9 mouse cellular contexts compared by ENCODE assay signal in the genomic region with DNA sequence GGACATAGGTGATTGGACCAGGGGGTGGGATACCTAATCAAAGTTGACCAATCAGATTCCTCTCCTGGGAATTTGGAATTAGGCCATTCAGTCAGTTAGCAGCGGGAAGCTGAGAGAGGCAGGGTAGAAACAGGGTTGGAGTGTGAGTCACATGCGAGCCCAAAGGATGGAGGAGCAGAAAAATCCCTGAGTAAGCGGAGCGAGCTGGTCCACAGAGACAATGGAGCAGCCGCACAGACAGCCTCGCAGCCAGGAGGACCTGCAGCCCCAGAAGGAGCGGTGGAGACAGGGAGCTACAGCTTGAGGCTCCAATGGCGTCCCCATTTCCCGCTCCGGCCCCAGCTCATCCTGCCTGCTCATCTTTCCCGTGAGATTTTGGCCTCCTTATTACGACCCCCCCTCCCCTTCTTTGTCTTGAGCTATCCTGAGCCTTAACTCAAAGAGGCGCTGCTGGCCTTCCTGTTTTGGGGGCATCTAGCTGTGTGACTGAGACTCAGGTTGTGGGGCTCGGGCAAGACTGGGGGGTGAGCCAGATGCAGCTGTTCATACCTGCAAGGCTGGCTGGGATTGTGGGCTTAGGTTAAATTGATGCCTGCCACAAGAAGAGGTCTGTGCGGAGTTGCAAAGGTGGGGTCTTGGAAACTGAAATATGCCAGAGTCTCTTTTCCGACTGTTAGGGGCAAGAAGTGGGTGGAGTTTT. TPM values are rescaled to one million over a fixed set of nuclear protein-coding genes. Genes with fewer than 3 reads are reported as not detected.
DNase-seq lines count a peak whose midpoint lies in the region; ATAC-seq and TF ChIP-seq lines count a peak whose summit lies in the region.
"Had no signal": no experiment of that assay in that cellular context is flagged by ENCODE, and none has a peak within 500 bp of the region (broad histone marks: within the 10 kb centered on the region; RNA-seq: fewer than 3 reads in every experiment).

No protein-coding gene starts in this region.

- H3K4me1 ChIP-seq in forebrain, embryonic 12.5 days = peaks cover 36% of the 10 kb centered on the region
- H3K4me1 ChIP-seq in small intestine, adult 2 months (ENCODE audit: control insufficient read depth, insufficient read depth, insufficient read length, low read length) = peaks cover 4% of the 10 kb centered on the region; the same call in 1 of the 2 replicates

- H3K36me3 ChIP-seq in forebrain, embryonic 12.5 days (replicated peaks) = no peaks in the 10 kb centered on the region; the same call in 1 of the 2 replicates
- H3K36me3 ChIP-seq in small intestine, adult 2 months (ENCODE audit: control insufficient read depth, insufficient read depth, low read length) = peaks cover 16% of the 10 kb centered on the region; the same call in 1 of the 2 replicates

- 7% methylated on average over 16 of the region's 16 CpGs for WGBS in forebrain, embryonic 12.5 days
- WGBS in small intestine, adult 2 months = 76% methylated on average over 16 of the region's 16 CpGs

- no peak overlapping the region for H3K27ac ChIP-seq in forebrain, embryonic 12.5 days
- H3K27ac ChIP-seq in small intestine, adult 2 months (ENCODE audit: insufficient read depth, low read depth, low read length) = peak overlapping the region; percentile 1; the same call in 1 of the 2 replicates
- H3K27ac ChIP-seq: liver, embryonic 15.5 days had no signal

- peak overlapping the region; percentile 46 for H3K9ac ChIP-seq in forebrain, embryonic 12.5 days
- H3K9ac ChIP-seq: liver, embryonic 15.5 days had no signal

- intact Hi-C loops in left cerebral cortex, postnatal 4 days (cut with DNase I) = no loop called here
- intact Hi-C loops in left cerebral cortex, postnatal 36 days (cut with DNase I) = no loop called here

- H3K4me2 ChIP-seq in forebrain, embryonic 12.5 days = peak overlapping the region; percentile 47
- H3K4me2 ChIP-seq: liver, embryonic 15.5 days had no signal

- H3K4me3 ChIP-seq in forebrain, embryonic 12.5 days (replicated peaks) = peak overlapping the region; percentile 10
- peak overlapping the region; percentile 6; the same call in 1 of the 2 replicates for H3K4me3 ChIP-seq in small intestine, adult 2 months (ENCODE audit: low read depth, low read length)
- H3K4me3 ChIP-seq: liver, embryonic 15.5 days had no signal

- peaks cover 7% of the 10 kb centered on the region for H3K27me3 ChIP-seq in forebrain, embryonic 12.5 days
- H3K27me3 ChIP-seq in small intestine, adult 2 months (ENCODE audit: control insufficient read depth, insufficient read depth, low read length) = no peaks in the 10 kb centered on the region
- H3K27me3 ChIP-seq: liver, embryonic 15.5 days had no signal

- no peak for TF ChIP-seq CTCF in small intestine, adult 2 months (IDR thresholded peaks at IDR 0.05; ENCODE audit: extremely low read depth, insufficient read length, insufficient replicate concordance, low read depth, low read length)

- peak; percentile 39; the same call in 1 of the 2 replicates for ATAC-seq in forebrain, embryonic 12.5 days (ENCODE audit: low FRiP score)

- no peaks in the 10 kb centered on the region for H3K9me3 ChIP-seq in forebrain, embryonic 12.5 days
- H3K9me3 ChIP-seq: liver, embryonic 15.5 days had no signal

- no peak for TF ChIP-seq POLR2A in small intestine, adult 2 months (IDR thresholded peaks at IDR 0.05; ENCODE audit: low read depth, low read length)

- DNase-seq in left cerebral cortex, adult 11 months (ENCODE audit: low spot score) = peak; percentile 34
- DNase-seq in left cerebral cortex, postnatal 4 days = no peak
- DNase-seq in cerebellum, adult 8-10 months = peak; percentile 68
- peak; percentile 50 to 57 for DNase-seq in left cerebral cortex, postnatal 36 days (ENCODE audit: low spot score in 2 of 2)
- no peak for DNase-seq in urinary bladder, adult 2 months (ENCODE audit: low spot score)
- no peak for DNase-seq in spleen, adult 12 weeks (ENCODE audit: low spot score)

RNA-seq across cellular contexts. Expression of gene Arrb1, which starts 44.4 kb away (rescaled TPM):
- total RNA-seq in left cerebral cortex, postnatal 4 days (2021) = 100 to 1,000 TPM; 147 to 150 TPM
- 10.8 and 12.2 TPM in 2 replicates for polyA plus RNA-seq in forebrain, embryonic 12.5 days (2016; fragmentation: Nextera tagmentation; extraction: Ambion mirVana)
- total RNA-seq in left cerebral cortex, postnatal 36 days (2021) = 100 to 1,000 TPM; 189 to 196 TPM
- polyA plus RNA-seq in small intestine, adult 2 months (2012; rRNA removed) = 34.3 and 66.7 TPM in 2 replicates
- polyA plus RNA-seq in urinary bladder, adult 2 months (2012; rRNA removed) = 45.4 and 60.4 TPM in 2 replicates

RNA-seq across cellular contexts. Expression of gene Tpbgl, which starts 47.3 kb away (rescaled TPM):
- total RNA-seq in left cerebral cortex, postnatal 4 days (2021) = 1 to 10 TPM; 1.8 to 2.6 TPM
- polyA plus RNA-seq in forebrain, embryonic 12.5 days (2016; fragmentation: Nextera tagmentation; extraction: Ambion mirVana) = 0.38 and 0.53 TPM in 2 replicates
- total RNA-seq in left cerebral cortex, postnatal 36 days (2021) = 1 to 10 TPM; 3.2 to 4.2 TPM
- polyA plus RNA-seq in small intestine, adult 2 months (2012; rRNA removed) = 2.7 and 2.8 TPM in 2 replicates
- 2.6 and 3.5 TPM in 2 replicates for polyA plus RNA-seq in urinary bladder, adult 2 months (2012; rRNA removed)

Comparison
In these comparisons a context has a peak if more than half of its experiments do, and no peak if none do; other contexts are left out.
1. DNase-seq: peak in left cerebral cortex, adult 11 months (single experiment), cerebellum, adult 8-10 months (single experiment) and left cerebral cortex, postnatal 36 days (2 of 2); none in left cerebral cortex, postnatal 4 days (single experiment), urinary bladder, adult 2 months (single experiment) and spleen, adult 12 weeks (single experiment).